Mouse (Mus musculus): ENCODE measurements around the gene Tmem132c. TPM values are rescaled to one million over a fixed set of nuclear protein-coding genes. Genes with fewer than 3 reads are reported as not detected.

The Tmem132c gene
- polyA plus RNA-seq, 1 experiment from 2014 or later: 30.6 TPM

- Histone ChIP-seq H3K27me3 (no peaks in the 10 kb centered on the region), H3K27ac (no peak overlapping the region), H3K36me3 (no peaks in the 10 kb centered on the region), H3K4me2 (replicated peaks) (no peak overlapping the region), H3K9ac (no peak overlapping the region), H3K4me1 (peaks cover 12% of the 10 kb centered on the region), H3K4me3 (no peak overlapping the region), H3K9me3 (replicated peaks) (no peaks in the 10 kb centered on the region)
- no peak for ATAC-seq (ENCODE audit: low FRiP score)
- 80% methylated on average over 2 of the region's 2 CpGs for WGBS
Measured at GRCm38 (mm10) chr5:127379351-127379750, 137.7 kb downstream of the Tmem132c start.

GRCm38 (mm10) chr5:127381216-127381615 is 139.6 kb downstream of the Tmem132c start:
- Histone ChIP-seq H3K36me3 (no peaks in the 10 kb centered on the region), H3K9ac (no peak overlapping the region), H3K4me3 (no peak overlapping the region), H3K27ac (no peak overlapping the region), H3K9me3 (replicated peaks) (no peaks in the 10 kb centered on the region), H3K4me1 (peaks cover 12% of the 10 kb centered on the region), H3K4me2 (replicated peaks) (no peak overlapping the region), H3K27me3 (no peaks in the 10 kb centered on the region)
- WGBS: 54% methylated on average over 4 of the region's 4 CpGs
- no peak for ATAC-seq (ENCODE audit: low FRiP score)

GRCm38 (mm10) chr5:127382571-127382970 is 141.0 kb downstream of the Tmem132c start:
- Histone ChIP-seq H3K9ac (no peak overlapping the region), H3K27ac (no peak overlapping the region), H3K4me2 (replicated peaks) (no peak overlapping the region), H3K9me3 (replicated peaks) (no peaks in the 10 kb centered on the region), H3K27me3 (no peaks in the 10 kb centered on the region), H3K4me1 (peaks cover 12% of the 10 kb centered on the region), H3K4me3 (no peak overlapping the region), H3K36me3 (no peaks in the 10 kb centered on the region)
- 64% methylated on average over 5 of the region's 5 CpGs for WGBS
- ATAC-seq (ENCODE audit: low FRiP score): no peak

- Histone ChIP-seq H3K36me3 (no peaks in the 10 kb centered on the region), H3K9me3 (replicated peaks) (peaks cover 10% of the 10 kb centered on the region; the same call in 1 of the 2 replicates), H3K4me3 (no peak overlapping the region), H3K27ac (no peak overlapping the region), H3K4me2 (replicated peaks) (no peak overlapping the region), H3K27me3 (no peaks in the 10 kb centered on the region), H3K9ac (no peak overlapping the region), H3K4me1 (no peaks in the 10 kb centered on the region)
- 94% methylated on average over 5 of the region's 5 CpGs for WGBS
- no peak for ATAC-seq (ENCODE audit: low FRiP score)
Measured at GRCm38 (mm10) chr5:127391187-127391586, 149.6 kb downstream of the Tmem132c start.

GRCm38 (mm10) chr5:127396889-127397288 is 155.3 kb downstream of the Tmem132c start:
- no peak overlapping the region for H3K4me3 ChIP-seq
- H3K9ac ChIP-seq: no peak overlapping the region
- H3K9me3 ChIP-seq (replicated peaks): 0 out of 2 replicates have a peak, but pooled peaks cover 4% of the 10 kb centered on the region
- no peak overlapping the region for H3K4me2 ChIP-seq (replicated peaks)
- no peak for ATAC-seq (ENCODE audit: low FRiP score)
- 85% methylated on average over 9 of the region's 9 CpGs for WGBS
- H3K27ac ChIP-seq: no peak overlapping the region
- 0 out of 2 replicates have a peak, but pooled peaks cover 3% of the 10 kb centered on the region for H3K27me3 ChIP-seq
- peaks cover 8% of the 10 kb centered on the region for H3K4me1 ChIP-seq
- no peaks in the 10 kb centered on the region for H3K36me3 ChIP-seq

GRCm38 (mm10) chr5:127398010-127398409 is 156.4 kb downstream of the Tmem132c start:
- Histone ChIP-seq H3K9me3 (replicated peaks) (0 out of 2 replicates have a peak, but pooled peaks cover 4% of the 10 kb centered on the region), H3K4me1 (peaks cover 8% of the 10 kb centered on the region), H3K36me3 (no peaks in the 10 kb centered on the region), H3K27me3 (0 out of 2 replicates have a peak, but pooled peaks cover 3% of the 10 kb centered on the region), H3K4me3 (no peak overlapping the region), H3K27ac (no peak overlapping the region), H3K4me2 (replicated peaks) (peak overlapping the region; percentile 27; the same call in 1 of the 2 replicates), H3K9ac (no peak overlapping the region)
- 0 out of 2 replicates have a peak, but pooled peaks have one; percentile 46 for ATAC-seq (ENCODE audit: low FRiP score)
- WGBS: 12% methylated on average over 7 of the region's 7 CpGs

- no peak overlapping the region for H3K9ac ChIP-seq
- peak overlapping the region; percentile 40; the same call in 1 of the 2 replicates for H3K27ac ChIP-seq
- WGBS: 22% methylated on average over 18 of the region's 18 CpGs
- peaks cover 19% of the 10 kb centered on the region for H3K4me1 ChIP-seq
- no peaks in the 10 kb centered on the region for H3K9me3 ChIP-seq (replicated peaks)
- H3K36me3 ChIP-seq: no peaks in the 10 kb centered on the region
- H3K4me3 ChIP-seq: no peak overlapping the region
- peaks cover 3% of the 10 kb centered on the region; the same call in 1 of the 2 replicates for H3K27me3 ChIP-seq
- H3K4me2 ChIP-seq (replicated peaks): peak overlapping the region; percentile 30; the same call in 1 of the 2 replicates
- peak; percentile 84 for ATAC-seq (ENCODE audit: low FRiP score)
Measured at GRCm38 (mm10) chr5:127405391-127406000, 163.9 kb downstream of the Tmem132c start.

- no peaks in the 10 kb centered on the region for H3K9me3 ChIP-seq (replicated peaks)
- H3K9ac ChIP-seq: no peak overlapping the region
- peaks cover 19% of the 10 kb centered on the region for H3K4me1 ChIP-seq
- ATAC-seq (ENCODE audit: low FRiP score): peak; percentile 32; the same call in 1 of the 2 replicates
- 35% methylated on average over 9 of the region's 9 CpGs for WGBS
- H3K4me3 ChIP-seq: no peak overlapping the region
- H3K27ac ChIP-seq: peak overlapping the region; percentile 40; the same call in 1 of the 2 replicates
- H3K27me3 ChIP-seq: no peaks in the 10 kb centered on the region; the same call in 1 of the 2 replicates
- H3K36me3 ChIP-seq: no peaks in the 10 kb centered on the region
- H3K4me2 ChIP-seq (replicated peaks): peak overlapping the region; percentile 30; the same call in 1 of the 2 replicates
Measured at GRCm38 (mm10) chr5:127406014-127406655, 164.5 kb downstream of the Tmem132c start.

- Histone ChIP-seq H3K4me1 (no peaks in the 10 kb centered on the region), H3K9me3 (replicated peaks) (no peaks in the 10 kb centered on the region), H3K27ac (no peak overlapping the region), H3K4me3 (no peak overlapping the region), H3K36me3 (no peaks in the 10 kb centered on the region), H3K4me2 (replicated peaks) (no peak overlapping the region), H3K27me3 (no peaks in the 10 kb centered on the region), H3K9ac (no peak overlapping the region)
- 76% methylated on average over 7 of the region's 7 CpGs for WGBS
- ATAC-seq (ENCODE audit: low FRiP score): no peak
Measured at GRCm38 (mm10) chr5:127416536-127416935, 174.9 kb downstream of the Tmem132c start.

GRCm38 (mm10) chr5:127423936-127424335 is 182.3 kb downstream of the Tmem132c start:
- no peaks in the 10 kb centered on the region for H3K9me3 ChIP-seq (replicated peaks)
- H3K4me2 ChIP-seq (replicated peaks): no peak overlapping the region
- no peak overlapping the region for H3K4me3 ChIP-seq
- no peak overlapping the region for H3K9ac ChIP-seq
- ATAC-seq (ENCODE audit: low FRiP score): no peak
- H3K27ac ChIP-seq: no peak overlapping the region
- H3K27me3 ChIP-seq: no peaks in the 10 kb centered on the region
- no peaks in the 10 kb centered on the region for H3K4me1 ChIP-seq
- no peaks in the 10 kb centered on the region for H3K36me3 ChIP-seq

GRCm38 (mm10) chr5:127429124-127429523 is 187.5 kb downstream of the Tmem132c start:
- 41% methylated on average over 10 of the region's 10 CpGs for WGBS
- Histone ChIP-seq H3K4me3 (no peak overlapping the region), H3K36me3 (no peaks in the 10 kb centered on the region), H3K9me3 (replicated peaks) (no peaks in the 10 kb centered on the region), H3K4me2 (replicated peaks) (no peak overlapping the region), H3K27ac (no peak overlapping the region), H3K27me3 (no peaks in the 10 kb centered on the region), H3K4me1 (no peaks in the 10 kb centered on the region), H3K9ac (no peak overlapping the region)
- no peak; the same call in 1 of the 2 replicates for ATAC-seq (ENCODE audit: low FRiP score)

GRCm38 (mm10) chr5:127431561-127431960 is 190.0 kb downstream of the Tmem132c start:
- Histone ChIP-seq H3K4me1 (no peaks in the 10 kb centered on the region), H3K9ac (no peak overlapping the region), H3K4me2 (replicated peaks) (no peak overlapping the region), H3K27ac (no peak overlapping the region), H3K27me3 (no peaks in the 10 kb centered on the region), H3K4me3 (no peak overlapping the region), H3K9me3 (replicated peaks) (no peaks in the 10 kb centered on the region), H3K36me3 (no peaks in the 10 kb centered on the region)
- no peak for ATAC-seq (ENCODE audit: low FRiP score)
- 68% methylated on average over 9 of the region's 9 CpGs for WGBS
